Mouse (Mus musculus) myocyte (in vitro differentiated cells): ENCODE data around the gene Tnni2. TPM values are rescaled to one million over a fixed set of nuclear protein-coding genes. Genes with fewer than 3 reads are reported as not detected.

Experiments
- H3K27me3 ChIP-seq: one replicate; pipeline ENCODE4 v1.6.1; 2011; ENCODE audit not compliant: control insufficient read depth, insufficient read depth, insufficient read length
- H3K36me3 ChIP-seq: one replicate; pipeline ENCODE4 v1.6.1; 2011; ENCODE audit not compliant: control insufficient read depth, insufficient read depth
- H3K4me2 ChIP-seq: one replicate; pipeline ENCODE4 v1.6.1; 2011; ENCODE audit warnings: low read depth, control low read depth
- H3K4me3 ChIP-seq: one replicate; pipeline ENCODE4 v1.5.1; 2011; ENCODE audit warnings: mild to moderate bottlenecking, control low read depth, moderate library complexity
- H3K79me2 ChIP-seq: one replicate; pipeline ENCODE4 v1.6.1; 2011; ENCODE audit not compliant: control insufficient read depth, insufficient read depth
- H3ac ChIP-seq: one replicate; pipeline ENCODE4 v1.6.1; 2011; ENCODE audit not compliant: control insufficient read depth, insufficient read length
- CEBPB ChIP-seq: IDR thresholded peaks from 2 replicates; pipeline ENCODE4 v1.6.1; 2011; ENCODE audit warnings: mild to moderate bottlenecking, moderate library complexity; ENCODE audit not compliant: poor library complexity, insufficient read depth, severe bottlenecking
- E2F4 ChIP-seq: IDR thresholded peaks from one replicate; pipeline ENCODE4 v1.6.1; 2011; ENCODE audit warnings: mild to moderate bottlenecking, control low read depth, moderate library complexity; ENCODE audit not compliant: insufficient read depth
- MAX ChIP-seq: IDR thresholded peaks from one replicate; pipeline ENCODE4 v1.6.1; 2011; ENCODE audit warnings: low read depth, mild to moderate bottlenecking, control low read depth
- MYOD1 ChIP-seq, 3 experiments: IDR thresholded peaks; one replicate each; pipeline ENCODE4 v1.6.1; 2011; ENCODE audit warnings: control low read depth in 2 of 3, low read depth in 2 of 3, mild to moderate bottlenecking in 2 of 3, moderate library complexity in 1 of 3; ENCODE audit not compliant: insufficient read length in 2 of 3, control insufficient read depth in 1 of 3
- MYOG ChIP-seq, 3 experiments: IDR thresholded peaks; one replicate each; pipeline ENCODE4 v1.6.1; 2011; ENCODE audit warnings: control low read depth in 2 of 3, low read depth in 2 of 3, mild to moderate bottlenecking in 2 of 3; ENCODE audit not compliant: insufficient read length in 2 of 3, control insufficient read depth in 1 of 3, insufficient read depth in 1 of 3
- POLR2A ChIP-seq: IDR thresholded peaks from one replicate; pipeline ENCODE4 v1.6.1; 2011; ENCODE audit warnings: low read depth, mild to moderate bottlenecking, control low read depth, moderate library complexity; ENCODE audit not compliant: insufficient read length
- POLR2AphosphoS2 ChIP-seq: IDR thresholded peaks from one replicate; pipeline ENCODE4 v1.6.1; 2011; ENCODE audit warnings: low read depth, control low read depth; ENCODE audit not compliant: insufficient read length
- REST ChIP-seq: IDR thresholded peaks from one replicate; pipeline ENCODE4 v1.6.1; 2011; ENCODE audit warnings: mild to moderate bottlenecking, control low read depth, moderate library complexity; ENCODE audit not compliant: insufficient read depth, insufficient read length
- SRF ChIP-seq: IDR thresholded peaks from one replicate; pipeline ENCODE4 v1.6.1; 2011; ENCODE audit warnings: low read depth; ENCODE audit not compliant: control insufficient read depth, insufficient read length
- TCF12 ChIP-seq: IDR thresholded peaks from one replicate; pipeline ENCODE4 v1.6.1; 2011; ENCODE audit warnings: mild to moderate bottlenecking, control low read depth; ENCODE audit not compliant: poor library complexity, insufficient read depth, severe bottlenecking
- TCF3 ChIP-seq: IDR thresholded peaks from one replicate; pipeline ENCODE4 v1.6.1; 2011; ENCODE audit warnings: low read depth, control low read depth; ENCODE audit not compliant: insufficient read length
- USF1 ChIP-seq: IDR thresholded peaks from one replicate; pipeline ENCODE4 v1.6.1; 2011; ENCODE audit warnings: low read depth, mild to moderate bottlenecking, control low read depth, moderate library complexity
- polyA plus RNA-seq: library from polyadenylated mRNA; unstranded; fragments of >200 nt; fragmentation: generic; extraction: Trizol; gene quantifications from one replicate; pipeline ENCODE4 v1.2.1, GENCODE M21; 2012; ENCODE audit warnings: missing spikeins

Gene Tnni2
- polyA plus RNA-seq, 1 experiment, result 3,238 TPM

DNA sequence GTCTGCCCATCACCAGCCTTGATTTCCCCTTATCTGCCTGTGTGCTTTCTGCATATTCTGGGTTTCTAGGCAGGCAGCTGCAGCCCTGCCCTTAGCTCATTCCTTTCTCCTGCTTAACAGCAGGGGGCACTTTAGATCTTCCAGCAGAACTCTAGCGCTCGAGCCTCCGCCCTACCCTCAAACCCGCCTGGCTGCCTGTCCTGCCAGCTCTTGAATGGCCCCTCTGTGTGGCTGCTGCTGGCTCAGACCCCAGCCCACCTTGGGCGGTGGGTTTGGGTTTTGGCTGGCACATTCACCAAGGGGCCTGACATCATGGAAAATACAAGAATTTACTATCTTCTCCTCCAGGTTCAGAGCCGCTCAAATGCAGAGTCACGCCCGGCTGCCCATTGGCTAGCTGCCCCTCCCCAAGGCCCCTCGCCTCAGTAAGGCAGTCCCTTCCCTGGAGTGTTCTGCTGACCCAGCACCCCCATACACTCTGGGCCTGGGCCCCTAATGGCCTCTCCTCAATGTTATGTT, 45.8 kb downstream of the Tnni2 start:
- H3ac ChIP-seq, result no peak overlapping the region
- H3K4me2 ChIP-seq, result no peak overlapping the region
- TF ChIP-seq CEBPB, result no peak
- TF ChIP-seq MYOD1 (IDR thresholded peaks at IDR 0.05; ENCODE audit: control insufficient read depth in 1 of 3, insufficient read length in 2 of 3, low read depth in 2 of 3), result no peak
- no peak for TF ChIP-seq SRF
- no peak for TF ChIP-seq USF1
- TF ChIP-seq TCF12, result no peak
- TF ChIP-seq TCF3, result no peak
- no peak for TF ChIP-seq E2F4
- TF ChIP-seq REST, result no peak
- TF ChIP-seq MYOG (IDR thresholded peaks at IDR 0.05; ENCODE audit: control insufficient read depth in 1 of 3, insufficient read depth in 1 of 3, insufficient read length in 2 of 3, low read depth in 2 of 3), result no peak
- no peak for TF ChIP-seq POLR2AphosphoS2
- no peak for TF ChIP-seq POLR2A
- TF ChIP-seq MAX, result no peak
- H3K4me3 ChIP-seq, result no peak overlapping the region
- no peaks in the 10 kb centered on the region for H3K27me3 ChIP-seq
- H3K79me2 ChIP-seq, result peaks cover 6% of the 10 kb centered on the region
- peaks cover 56% of the 10 kb centered on the region for H3K36me3 ChIP-seq

DNA sequence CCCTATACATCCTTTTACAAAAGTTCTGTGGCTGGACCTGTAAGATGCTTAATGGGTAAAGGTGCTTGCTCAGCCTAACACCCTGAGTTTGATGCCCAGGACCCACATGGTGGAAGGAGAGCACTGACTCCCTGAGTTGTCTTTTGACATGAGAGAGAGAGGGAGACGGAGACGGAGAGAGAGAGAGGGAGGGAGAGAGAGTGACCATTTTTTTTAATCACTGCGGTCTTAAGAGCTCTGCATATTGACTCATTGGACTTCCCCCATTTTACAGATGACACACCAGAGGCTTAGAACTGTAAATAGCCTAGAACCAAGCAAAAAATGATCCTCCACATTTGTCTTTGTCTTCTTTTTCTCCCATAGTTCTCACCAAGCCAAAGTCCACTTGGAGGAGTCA, 46.4 kb downstream of the Tnni2 start:
- Histone ChIP-seq H3K27me3 (no peaks in the 10 kb centered on the region), H3ac (no peak overlapping the region), H3K79me2 (no peaks in the 10 kb centered on the region), H3K36me3 (peaks cover 60% of the 10 kb centered on the region), H3K4me3 (no peak overlapping the region), H3K4me2 (no peak overlapping the region)
- TF ChIP-seq TCF3 (no peak), CEBPB (no peak), MYOG (IDR thresholded peaks at IDR 0.05; ENCODE audit: control insufficient read depth in 1 of 3, insufficient read depth in 1 of 3, insufficient read length in 2 of 3, low read depth in 2 of 3) (no peak), POLR2A (no peak), REST (no peak), SRF (no peak), E2F4 (no peak), POLR2AphosphoS2 (no peak), TCF12 (no peak), MYOD1 (IDR thresholded peaks at IDR 0.05; ENCODE audit: control insufficient read depth in 1 of 3, insufficient read length in 2 of 3, low read depth in 2 of 3) (no peak), MAX (no peak), USF1 (no peak)

- Histone ChIP-seq H3K36me3 (peaks cover 46% of the 10 kb centered on the region), H3ac (no peak overlapping the region), H3K4me3 (no peak overlapping the region), H3K79me2 (no peaks in the 10 kb centered on the region), H3K27me3 (no peaks in the 10 kb centered on the region), H3K4me2 (no peak overlapping the region)
- no peak for TF ChIP-seq E2F4
- no peak for TF ChIP-seq POLR2AphosphoS2
- TF ChIP-seq USF1, result no peak
- TF ChIP-seq MAX, result no peak
- no peak for TF ChIP-seq TCF3
- TF ChIP-seq POLR2A, result no peak
- TF ChIP-seq TCF12, result no peak
- TF ChIP-seq MYOG (IDR thresholded peaks at IDR 0.05; ENCODE audit: control insufficient read depth in 1 of 3, insufficient read depth in 1 of 3, insufficient read length in 2 of 3, low read depth in 2 of 3), result no peak
- TF ChIP-seq SRF, result no peak
- no peak for TF ChIP-seq REST
- no peak for TF ChIP-seq CEBPB
- no peak for TF ChIP-seq MYOD1 (IDR thresholded peaks at IDR 0.05; ENCODE audit: control insufficient read depth in 1 of 3, insufficient read length in 2 of 3, low read depth in 2 of 3)
These were observed 51.9 kb downstream of the Tnni2 start for GRCm38 (mm10) chr7:142493535-142493934.

Other genes with a start within 250 kb of the Tnni2 start
- not detected for gene Krtap5-3, start 240.4 kb upstream of the Tnni2 start, polyA plus RNA-seq
- gene Gm7579, start 229.9 kb upstream of the Tnni2 start, polyA plus RNA-seq, result not detected
- not detected for gene Krtap5-5, start 211.8 kb upstream of the Tnni2 start, polyA plus RNA-seq
- gene Gm40460, start 200.7 kb upstream of the Tnni2 start, polyA plus RNA-seq, result not detected
- not detected for gene Gm2431, start 183.5 kb upstream of the Tnni2 start, polyA plus RNA-seq
- not detected for gene Gm4559, start 167.4 kb upstream of the Tnni2 start, polyA plus RNA-seq
- gene Krtap5-1, start 144.7 kb upstream of the Tnni2 start, polyA plus RNA-seq, result not detected
- not detected for gene Krtap5-4, start 138.3 kb upstream of the Tnni2 start, polyA plus RNA-seq
- gene Ifitm10, start 68.1 kb upstream of the Tnni2 start, polyA plus RNA-seq, result 5.4 TPM
- 0.31 TPM for gene Gm49369, start 59.1 kb upstream of the Tnni2 start, polyA plus RNA-seq
- gene Ctsd, start 53.8 kb upstream of the Tnni2 start, polyA plus RNA-seq, result 887 TPM
- 14.5 TPM for gene Syt8, start 7.0 kb upstream of the Tnni2 start, polyA plus RNA-seq
- 298 TPM for gene Lsp1, start 19.0 kb downstream of the Tnni2 start, polyA plus RNA-seq
- 2,107 TPM for gene Tnnt3, start 57.0 kb downstream of the Tnni2 start, polyA plus RNA-seq
- 73.3 TPM for gene Mrpl23, start 90.9 kb downstream of the Tnni2 start, polyA plus RNA-seq
- gene Igf2, start 225.0 kb downstream of the Tnni2 start, polyA plus RNA-seq, result 331 TPM
- 0.65 TPM for gene Gm49394, start 228.1 kb downstream of the Tnni2 start, polyA plus RNA-seq